Mouse (Mus musculus): Measurements from ENCODE around the gene Adad2. TPM values are rescaled to one million over a fixed set of nuclear protein-coding genes. Genes with fewer than 3 reads are reported as not detected.

Adad2 gene
- polyA plus RNA-seq, 1 experiment: not detected

DNA sequence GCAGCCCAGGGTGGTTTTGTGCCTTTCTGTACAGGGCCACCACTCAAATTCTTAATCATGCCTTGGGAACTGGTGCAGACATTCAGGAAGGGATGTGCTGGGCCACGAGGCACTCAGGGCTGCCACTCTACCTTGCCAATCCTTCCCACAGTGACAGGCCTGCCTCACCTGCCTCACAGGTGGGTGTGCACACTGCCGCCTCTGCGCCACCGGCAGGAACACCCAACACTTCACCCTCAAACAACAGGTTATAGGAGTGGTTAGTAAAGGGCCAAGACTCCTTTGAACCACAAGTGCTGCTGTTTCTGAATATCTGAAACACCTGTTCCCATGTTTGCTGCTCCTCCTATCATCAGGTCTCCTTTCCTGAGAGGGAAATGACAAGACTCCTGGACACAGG lies 40.1 kb upstream of the Adad2 start:
- TF ChIP-seq POLR2A (IDR thresholded peaks at IDR 0.05; ENCODE audit: low read depth, low read length): no peak
- no peak for TF ChIP-seq CTCF (IDR thresholded peaks at IDR 0.05; ENCODE audit: extremely low read depth, insufficient read depth, insufficient read length, insufficient replicate concordance)
- DNase-seq (ENCODE audit: low read depth in 1 of 2, low spot score in 2 of 2): no peak
- Histone ChIP-seq H3K27me3 (ENCODE audit: control insufficient read depth, insufficient read depth, low read length) (no peaks in the 10 kb centered on the region), H3K4me3 (ENCODE audit: extremely low read depth, insufficient read depth, insufficient read length) (no peak overlapping the region), H3K4me1 (ENCODE audit: control insufficient read depth, insufficient read depth, insufficient read length) (peaks cover 9% of the 10 kb centered on the region; the same call in 1 of the 2 replicates), H3K36me3 (ENCODE audit: control insufficient read depth, insufficient read depth, low read length) (no peaks in the 10 kb centered on the region; the same call in 1 of the 2 replicates), H3K27ac (ENCODE audit: insufficient read depth, low read length) (no peak overlapping the region)
- 73% methylated on average over 4 of the region's 4 CpGs for WGBS

DNA sequence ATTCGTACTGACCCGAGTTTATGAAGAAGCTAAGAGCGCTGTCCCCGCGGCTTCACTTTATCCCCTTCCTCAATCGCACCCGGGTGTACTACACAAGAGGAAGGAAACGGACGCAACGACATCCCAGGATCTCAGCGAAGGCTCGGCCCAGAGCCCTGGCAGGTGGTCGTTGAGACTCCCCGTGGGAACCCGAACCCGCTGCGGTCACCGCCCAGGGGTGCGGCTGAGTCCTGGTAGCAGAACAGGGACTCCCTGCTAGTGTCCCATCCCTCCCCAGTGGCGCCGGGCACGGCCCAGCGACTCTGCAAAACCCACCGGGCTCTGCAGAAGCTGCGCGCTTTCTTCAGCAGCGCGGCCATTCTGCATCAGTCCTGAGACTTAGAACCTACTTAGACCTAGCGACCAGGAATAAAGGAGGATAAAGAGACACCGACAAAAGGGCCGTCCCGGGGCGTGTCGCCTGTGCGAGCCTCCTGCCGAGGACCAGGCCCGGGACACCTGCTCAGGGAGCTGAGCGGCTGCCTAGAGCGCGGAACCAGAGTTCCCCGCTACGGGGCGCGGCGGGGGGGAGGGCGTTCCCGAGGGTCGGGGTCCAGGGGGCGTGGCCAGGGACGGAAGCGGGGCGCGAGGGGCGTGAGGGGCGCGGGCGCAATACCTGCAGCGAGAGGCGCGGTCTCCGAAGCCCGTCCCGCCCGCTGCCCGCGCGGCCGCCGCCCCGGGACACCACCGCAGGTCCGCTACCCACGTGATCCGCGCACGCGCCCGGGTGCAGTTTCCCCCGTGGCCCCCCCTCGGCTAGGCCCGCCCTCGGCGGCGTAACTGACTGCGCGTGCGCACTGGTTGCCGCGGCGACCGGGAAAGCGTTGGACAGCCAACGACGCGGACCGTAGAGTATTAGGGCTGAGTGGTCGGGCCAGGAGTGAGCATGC lies 37.8 kb upstream of the Adad2 start, which contains the start of the genes Hsdl1 and Dnaaf1:
Hsdl1 (minus strand) TSS at position 747 of the 929 bp plus-strand sequence.
Dnaaf1 (plus strand) TSS at position 799 of the 929 bp plus-strand sequence.
- peaks cover 9% of the 10 kb centered on the region; the same call in 1 of the 2 replicates for H3K4me1 ChIP-seq (ENCODE audit: control insufficient read depth, insufficient read depth, insufficient read length)
- H3K4me3 ChIP-seq (ENCODE audit: extremely low read depth, insufficient read depth, insufficient read length): peak within 1 kb of the TSS; percentile 68
- TF ChIP-seq CTCF (IDR thresholded peaks at IDR 0.05; ENCODE audit: extremely low read depth, insufficient read depth, insufficient read length, insufficient replicate concordance) (0 out of 2 replicates have a peak, but pooled peaks have one; percentile 2), POLR2A (IDR thresholded peaks at IDR 0.05; ENCODE audit: low read depth, low read length) (peak; percentile 29)
- under 1% methylated on average over 72 of the region's 97 CpGs for WGBS
- peak; percentile 77 to 97 for DNase-seq (ENCODE audit: low read depth in 1 of 2, low spot score in 2 of 2)
- peak within 1 kb of the TSS; percentile 60 for H3K27ac ChIP-seq (ENCODE audit: insufficient read depth, low read length)
- H3K36me3 ChIP-seq (ENCODE audit: control insufficient read depth, insufficient read depth, low read length): no peaks in the 10 kb centered on the region
- no peaks in the 10 kb centered on the region for H3K27me3 ChIP-seq (ENCODE audit: control insufficient read depth, insufficient read depth, low read length)

DNA sequence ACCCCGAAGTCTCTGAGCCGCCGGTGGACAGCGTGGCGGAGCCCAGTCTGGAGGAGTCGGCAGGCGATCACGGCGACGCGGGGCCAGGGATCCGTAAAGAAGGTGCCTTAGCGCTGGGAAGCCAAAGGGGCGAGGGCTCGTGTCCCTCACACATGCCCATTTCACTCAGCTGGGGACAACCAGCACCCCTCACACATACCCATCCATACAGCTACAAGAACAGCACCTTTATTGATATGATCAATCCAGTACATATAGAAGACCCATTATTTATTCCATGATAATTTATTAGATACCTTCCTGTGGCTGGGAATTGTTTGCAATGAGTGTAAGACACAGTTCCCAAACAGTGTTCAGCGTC lies 37.2 kb upstream of the Adad2 start:
- no peaks in the 10 kb centered on the region for H3K36me3 ChIP-seq (ENCODE audit: control insufficient read depth, insufficient read depth, low read length)
- DNase-seq (ENCODE audit: low read depth in 1 of 2, low spot score in 2 of 2): no peak
- no peak overlapping the region for H3K27ac ChIP-seq (ENCODE audit: insufficient read depth, low read length)
- H3K4me3 ChIP-seq (ENCODE audit: extremely low read depth, insufficient read depth, insufficient read length): peak overlapping the region; percentile 68; the same call in 1 of the 2 replicates
- H3K27me3 ChIP-seq (ENCODE audit: control insufficient read depth, insufficient read depth, low read length): no peaks in the 10 kb centered on the region
- peaks cover 7% of the 10 kb centered on the region; the same call in 1 of the 2 replicates for H3K4me1 ChIP-seq (ENCODE audit: control insufficient read depth, insufficient read depth, insufficient read length)
- no peak for TF ChIP-seq POLR2A (IDR thresholded peaks at IDR 0.05; ENCODE audit: low read depth, low read length)
- TF ChIP-seq CTCF (IDR thresholded peaks at IDR 0.05; ENCODE audit: extremely low read depth, insufficient read depth, insufficient read length, insufficient replicate concordance): no peak
- 3% methylated on average over 16 of the region's 16 CpGs for WGBS

DNA sequence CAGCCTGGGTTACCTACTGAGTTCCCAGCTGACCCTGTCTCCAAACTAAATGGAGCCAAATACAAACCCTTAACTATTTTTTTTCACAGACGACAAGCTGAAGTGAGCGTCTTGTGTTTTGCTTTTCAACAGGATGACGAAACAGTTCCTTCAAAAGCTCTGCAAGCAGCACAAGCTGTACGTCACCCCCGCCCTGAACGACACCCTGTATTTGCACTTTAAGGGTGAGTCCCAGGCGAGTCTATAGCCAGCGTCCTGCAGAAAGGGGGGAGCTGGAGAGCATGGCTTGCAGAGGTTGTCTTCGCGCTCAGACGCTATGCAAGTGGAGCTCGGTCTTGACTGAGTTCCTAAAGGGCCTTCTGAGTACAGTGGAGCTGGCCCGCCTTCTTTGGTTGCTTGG lies 33.5 kb upstream of the Adad2 start:
- no peaks in the 10 kb centered on the region for H3K27me3 ChIP-seq (ENCODE audit: control insufficient read depth, insufficient read depth, low read length)
- TF ChIP-seq POLR2A (IDR thresholded peaks at IDR 0.05; ENCODE audit: low read depth, low read length) (no peak), CTCF (IDR thresholded peaks at IDR 0.05; ENCODE audit: extremely low read depth, insufficient read depth, insufficient read length, insufficient replicate concordance) (no peak)
- H3K27ac ChIP-seq (ENCODE audit: insufficient read depth, low read length): no peak overlapping the region
- H3K4me1 ChIP-seq (ENCODE audit: control insufficient read depth, insufficient read depth, insufficient read length): peaks cover 1% of the 10 kb centered on the region; the same call in 1 of the 2 replicates
- WGBS: 75% methylated on average over 13 of the region's 13 CpGs
- DNase-seq (ENCODE audit: low read depth in 1 of 2, low spot score in 2 of 2): no peak
- H3K4me3 ChIP-seq (ENCODE audit: extremely low read depth, insufficient read depth, insufficient read length): no peak overlapping the region
- H3K36me3 ChIP-seq (ENCODE audit: control insufficient read depth, insufficient read depth, low read length): no peaks in the 10 kb centered on the region

DNA sequence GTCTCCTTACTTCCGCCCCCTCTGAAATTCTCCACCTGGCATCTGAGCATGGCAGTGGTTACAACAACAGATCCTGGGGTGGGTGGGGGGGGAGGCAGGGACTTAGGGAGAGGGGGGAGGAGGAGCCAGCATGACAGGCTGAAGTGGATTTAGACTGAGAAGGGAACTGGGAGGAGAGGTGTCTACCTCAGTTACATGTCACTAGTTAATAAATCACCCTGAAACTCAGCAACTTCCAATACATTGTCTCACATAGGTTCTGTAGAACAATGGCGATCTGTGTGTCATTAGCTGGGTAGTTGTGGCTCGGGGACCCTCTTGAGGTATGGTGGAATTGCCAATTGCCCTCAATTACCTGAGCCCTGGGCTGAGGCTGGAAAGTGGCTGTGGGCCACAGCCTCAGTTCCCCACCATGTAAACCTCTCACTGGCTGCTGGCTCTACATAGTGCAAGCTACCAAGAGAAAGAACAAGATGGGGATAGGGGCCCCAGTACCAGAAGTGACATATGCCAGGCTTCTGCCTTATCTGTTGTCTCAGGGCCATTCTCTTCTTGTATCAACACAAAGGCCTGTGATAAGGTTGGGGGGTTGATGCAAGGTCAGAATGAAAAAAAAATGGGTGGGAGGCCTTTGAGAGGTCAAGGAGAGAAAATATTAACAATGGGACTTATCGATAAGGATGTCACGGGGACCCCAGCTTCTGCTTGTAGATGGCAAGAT lies 31.9 kb upstream of the Adad2 start:
- Histone ChIP-seq H3K36me3 (ENCODE audit: control insufficient read depth, insufficient read depth, low read length) (no peaks in the 10 kb centered on the region), H3K27me3 (ENCODE audit: control insufficient read depth, insufficient read depth, low read length) (no peaks in the 10 kb centered on the region), H3K4me1 (ENCODE audit: control insufficient read depth, insufficient read depth, insufficient read length) (no peaks in the 10 kb centered on the region; the same call in 1 of the 2 replicates), H3K27ac (ENCODE audit: insufficient read depth, low read length) (no peak overlapping the region), H3K4me3 (ENCODE audit: extremely low read depth, insufficient read depth, insufficient read length) (no peak overlapping the region)
- no peak for TF ChIP-seq POLR2A (IDR thresholded peaks at IDR 0.05; ENCODE audit: low read depth, low read length)
- no peak for TF ChIP-seq CTCF (IDR thresholded peaks at IDR 0.05; ENCODE audit: extremely low read depth, insufficient read depth, insufficient read length, insufficient replicate concordance)
- WGBS: 90% methylated on average over 5 of the region's 5 CpGs
- no peak for DNase-seq (ENCODE audit: low read depth in 1 of 2, low spot score in 2 of 2)

DNA sequence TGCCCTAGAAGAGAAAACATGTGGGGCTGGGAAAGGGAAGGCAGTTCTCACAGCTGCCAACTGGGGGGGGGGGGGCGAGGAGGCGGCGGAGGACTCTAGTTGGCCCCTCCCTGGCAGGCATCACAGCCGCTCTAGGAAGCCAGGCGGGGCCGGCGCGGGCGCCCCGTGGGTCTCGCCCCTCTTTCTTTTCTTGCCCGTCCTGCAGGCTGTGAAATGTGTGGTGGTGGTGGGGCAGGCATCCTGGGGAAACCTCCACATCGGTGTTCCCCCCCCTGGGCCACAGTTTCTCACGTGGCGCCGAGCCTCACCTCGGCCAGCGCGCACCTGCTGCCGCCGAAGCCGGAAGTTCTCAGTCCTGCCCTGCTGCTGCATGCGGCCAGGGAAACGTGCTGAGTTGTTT lies 26.6 kb upstream of the Adad2 start:
- Histone ChIP-seq H3K4me3 (ENCODE audit: extremely low read depth, insufficient read depth, insufficient read length) (peak overlapping the region; percentile 57; the same call in 1 of the 2 replicates), H3K36me3 (ENCODE audit: control insufficient read depth, insufficient read depth, low read length) (no peaks in the 10 kb centered on the region), H3K27me3 (ENCODE audit: control insufficient read depth, insufficient read depth, low read length) (no peaks in the 10 kb centered on the region), H3K4me1 (ENCODE audit: control insufficient read depth, insufficient read depth, insufficient read length) (peaks cover 3% of the 10 kb centered on the region; the same call in 1 of the 2 replicates), H3K27ac (ENCODE audit: insufficient read depth, low read length) (peak overlapping the region; percentile 99)
- under 1% methylated on average over 24 of the region's 24 CpGs for WGBS
- peak; percentile 13; the same call in 1 of the 2 replicates for TF ChIP-seq POLR2A (IDR thresholded peaks at IDR 0.05; ENCODE audit: low read depth, low read length)
- TF ChIP-seq CTCF (IDR thresholded peaks at IDR 0.05; ENCODE audit: extremely low read depth, insufficient read depth, insufficient read length, insufficient replicate concordance): no peak
- DNase-seq (ENCODE audit: low read depth in 1 of 2, low spot score in 2 of 2): peak in 1 of 2 experiments; percentile 57

Data from spleen, adult 2 months (tissue).